Mouse (Mus musculus) stomach, postnatal 0 days (tissue): ENCODE results near the gene Agbl3. TPM values are rescaled to one million over a fixed set of nuclear protein-coding genes. Genes with fewer than 3 reads are reported as not detected.

Source experiments
- ATAC-seq: fragments of 200-750 bp; cut with Nextera tagmentation; 2 replicates; pipeline ENCODE4 v1.8.0; 2017; ENCODE audit not compliant: low FRiP score, low TSS enrichment
- DNase-seq: peaks from one replicate; pipeline ENCODE4 v3.0.0-alpha.2; 2016; ENCODE audit warnings: low spot score
- H3K27ac ChIP-seq: fragments of 300-500 bp; sonication (generic); replicated peaks from 2 replicates; pipeline ENCODE4 v1.5.1; 2014; ENCODE audit warnings: mild to moderate bottlenecking, control low read depth
- H3K27me3 ChIP-seq: fragments of 300-500 bp; sonication (generic); 2 replicates; pipeline ENCODE4 v1.6.1; 2014; ENCODE audit warnings: low read length; ENCODE audit not compliant: control insufficient read depth, insufficient read depth
- H3K36me3 ChIP-seq: fragments of 300-500 bp; sonication (generic); 2 replicates; pipeline ENCODE4 v1.6.1; 2014; ENCODE audit warnings: low read length, mixed read lengths; ENCODE audit not compliant: control insufficient read depth, insufficient read depth
- H3K4me1 ChIP-seq: fragments of 300-500 bp; sonication (generic); replicated peaks from 2 replicates; pipeline ENCODE4 v1.6.1; 2014; ENCODE audit warnings: antibody characterized with exemption; ENCODE audit not compliant: control insufficient read depth, insufficient read depth
- H3K4me2 ChIP-seq: fragments of 300-500 bp; sonication (generic); replicated peaks from 2 replicates; pipeline ENCODE4 v1.6.1; 2014; ENCODE audit warnings: low read depth, mild to moderate bottlenecking, control low read depth, moderate library complexity
- H3K4me3 ChIP-seq: fragments of 300-500 bp; sonication (generic); 2 replicates; pipeline ENCODE4 v1.5.1; 2014; ENCODE audit warnings: low read depth, low read length, control low read depth
- H3K9ac ChIP-seq: fragments of 300-500 bp; sonication (generic); 2 replicates; pipeline ENCODE4 v1.6.1; 2014; ENCODE audit warnings: mild to moderate bottlenecking, low read length, control low read depth, mixed read lengths
- H3K9me3 ChIP-seq: fragments of 300-500 bp; sonication (generic); 2 replicates; pipeline ENCODE4 v1.6.1; 2016; ENCODE audit warnings: low read length; ENCODE audit not compliant: control insufficient read depth
- CTCF ChIP-seq: IDR thresholded peaks from 2 replicates; pipeline ENCODE4 v1.5.1; 2016; ENCODE audit warnings: antibody characterized with exemption, low read depth, mild to moderate bottlenecking, moderate library complexity
- EP300 ChIP-seq: optimal IDR thresholded peaks from 2 replicates; pipeline ENCODE3; 2016; ENCODE audit warnings: antibody characterized with exemption
- WGBS: fragments of 180-500 bp; shearing (Covaris S2); extraction: QIAGEN DNeasy Blood & Tissue Kit; methylation state at CpG from one replicate; pipeline ENCODE4 v1.1.7; 2014; 5-methylcytosine and 5-hydroxymethylcytosine counted together
- polyA plus RNA-seq: library from polyadenylated mRNA; unstranded; fragments of >200 nt; fragmentation: Nextera tagmentation; extraction: Ambion mirVana; gene quantifications from 2 replicates; pipeline ENCODE4 v1.2.1, GENCODE M21; 2015

Agbl3 gene
- polyA plus RNA-seq, 1 experiment from 2014 or later, result 6.0 TPM

GRCm38 (mm10) chr6:34862791-34863403, 82.7 kb downstream of the Agbl3 start, which contains the start of gene Tmem140:
TSS of gene Tmem140 (plus strand) at chr6:34863146.
- TF ChIP-seq EP300 (no peak), CTCF (no peak)
- DNase-seq (peak; percentile 51), ATAC-seq (peak; percentile 69)
- Histone ChIP-seq H3K4me2 (peak within 1 kb of the TSS; percentile 45), H3K9ac (peak within 1 kb of the TSS; percentile 35), H3K9me3 (no peaks in the 10 kb centered on the region), H3K36me3 (no peaks in the 10 kb centered on the region), H3K4me1 (peaks cover 3% of the 10 kb centered on the region), H3K27ac (peak within 1 kb of the TSS; percentile 79), H3K4me3 (peak within 1 kb of the TSS; percentile 32), H3K27me3 (no peaks in the 10 kb centered on the region)
- 15% methylated on average over 11 of the region's 11 CpGs for WGBS

GRCm38 (mm10) chr6:34863786-34864514, 83.7 kb downstream of the Agbl3 start:
- H3K9ac ChIP-seq, result peak overlapping the region; percentile 35; the same call in 1 of the 2 replicates
- H3K4me3 ChIP-seq, result peak overlapping the region; percentile 2; the same call in 1 of the 2 replicates
- H3K27ac ChIP-seq, result peak overlapping the region; percentile 79
- no peaks in the 10 kb centered on the region for H3K27me3 ChIP-seq
- H3K4me1 ChIP-seq, result peaks cover 3% of the 10 kb centered on the region
- DNase-seq, result no peak
- no peaks in the 10 kb centered on the region for H3K36me3 ChIP-seq
- no peak for TF ChIP-seq CTCF
- no peak for TF ChIP-seq EP300
- H3K4me2 ChIP-seq, result peak overlapping the region; percentile 45; the same call in 1 of the 2 replicates
- ATAC-seq, result no peak
- WGBS, result 57% methylated on average over 9 of the region's 9 CpGs
- H3K9me3 ChIP-seq, result no peaks in the 10 kb centered on the region

GRCm38 (mm10) chr6:34865213-34865612, 85.0 kb downstream of the Agbl3 start:
- no peak overlapping the region for H3K4me2 ChIP-seq
- no peak overlapping the region for H3K9ac ChIP-seq
- no peaks in the 10 kb centered on the region for H3K27me3 ChIP-seq
- ATAC-seq (peak; percentile 5; the same call in 1 of the 2 replicates), DNase-seq (no peak)
- peak overlapping the region; percentile 69 for H3K27ac ChIP-seq
- 43% methylated on average over 5 of the region's 5 CpGs for WGBS
- no peaks in the 10 kb centered on the region for H3K36me3 ChIP-seq
- no peak for TF ChIP-seq EP300
- TF ChIP-seq CTCF, result no peak
- H3K9me3 ChIP-seq, result no peaks in the 10 kb centered on the region
- peaks cover 3% of the 10 kb centered on the region for H3K4me1 ChIP-seq
- H3K4me3 ChIP-seq, result no peak overlapping the region

GRCm38 (mm10) chr6:34865711-34866593, 85.7 kb downstream of the Agbl3 start:
- DNase-seq, result peak; percentile 67

DNA sequence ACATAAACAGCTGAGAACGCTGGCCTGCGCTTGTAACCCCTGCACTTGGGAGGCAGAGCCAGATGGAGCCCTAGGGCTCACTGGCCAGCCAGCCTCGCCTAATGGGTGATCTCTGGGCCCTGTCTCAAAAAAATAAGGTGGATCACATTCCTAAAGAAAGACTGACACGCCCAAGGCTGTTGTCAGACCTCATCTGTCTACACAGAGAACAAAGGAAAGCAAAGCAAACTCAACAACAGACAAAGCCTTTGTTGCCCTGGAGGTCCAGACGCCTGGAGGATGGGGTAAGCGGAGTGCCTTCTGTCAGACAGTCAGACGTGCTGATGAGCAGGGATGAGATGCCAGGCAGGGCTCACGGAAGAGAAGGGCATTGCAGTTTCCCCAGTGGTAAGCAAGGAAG, 86.6 kb downstream of the Agbl3 start:
- TF ChIP-seq CTCF, result no peak
- no peak for TF ChIP-seq EP300
- Histone ChIP-seq H3K4me1 (peaks cover 3% of the 10 kb centered on the region), H3K9ac (no peak overlapping the region), H3K36me3 (no peaks in the 10 kb centered on the region), H3K27me3 (no peaks in the 10 kb centered on the region), H3K9me3 (no peaks in the 10 kb centered on the region), H3K27ac (peak overlapping the region; percentile 35), H3K4me3 (no peak overlapping the region), H3K4me2 (no peak overlapping the region)
- ATAC-seq (no peak), DNase-seq (no peak)
- 72% methylated on average over 8 of the region's 8 CpGs for WGBS

More at GRCm38 (mm10) chr6:34865711-34866593, 85.7 kb downstream of the Agbl3 start:
- TF ChIP-seq EP300 (no peak), CTCF (no peak)
- peak; percentile 95 for ATAC-seq
- Histone ChIP-seq H3K9ac (no peak overlapping the region), H3K36me3 (no peaks in the 10 kb centered on the region), H3K27ac (peak overlapping the region; percentile 69), H3K27me3 (no peaks in the 10 kb centered on the region), H3K4me3 (no peak overlapping the region), H3K4me1 (peaks cover 3% of the 10 kb centered on the region), H3K9me3 (no peaks in the 10 kb centered on the region), H3K4me2 (no peak overlapping the region)
- WGBS, result 42% methylated on average over 7 of the region's 7 CpGs
